Mouse (Mus musculus) ES-E14 (cell line): ENCODE data around the gene Heatr5b.

Experiments used
- CHD2 ChIP-seq: IDR thresholded peaks from 2 replicates; pipeline ENCODE4 v1.6.1; 2014; ENCODE audit warnings: mild to moderate bottlenecking, low read depth, low read length, inconsistent platforms
- HCFC1 ChIP-seq: IDR thresholded peaks from 2 replicates; pipeline ENCODE4 v1.6.1; 2012; ENCODE audit warnings: low read length, inconsistent platforms, borderline replicate concordance; ENCODE audit not compliant: insufficient read depth
- ZC3H11A ChIP-seq: IDR thresholded peaks from 2 replicates; pipeline ENCODE4 v1.6.1; 2012; ENCODE audit warnings: low read depth, mild to moderate bottlenecking, inconsistent platforms, low read length, borderline replicate concordance
- ZNF384 ChIP-seq: IDR thresholded peaks from 2 replicates; pipeline ENCODE4 v1.6.1; 2012; ENCODE audit warnings: low read depth, low read length, inconsistent platforms

DNA sequence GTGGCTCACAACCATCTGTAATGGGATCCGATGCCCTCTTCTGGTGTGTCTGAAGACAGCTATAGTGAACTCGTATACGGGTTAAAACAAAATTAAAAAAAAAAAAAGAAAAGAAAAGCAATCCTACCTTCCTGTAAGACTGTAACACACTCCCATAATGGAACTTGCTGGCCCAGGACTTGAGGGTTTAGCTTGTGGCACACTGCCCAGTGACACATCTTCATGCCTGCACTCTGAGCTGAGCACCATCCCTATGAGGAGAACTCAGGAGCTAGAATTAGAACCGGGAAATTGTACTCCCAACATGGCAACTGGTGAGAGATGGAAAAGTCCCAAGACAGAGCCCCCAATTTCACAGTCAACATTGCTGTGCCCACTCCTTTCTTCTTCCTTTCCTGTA lies 48.1 kb upstream of the Heatr5b start:
- no peak for TF ChIP-seq ZC3H11A
- TF ChIP-seq HCFC1, result no peak
- TF ChIP-seq ZNF384, result no peak
- TF ChIP-seq CHD2, result no peak
